Mouse (Mus musculus): ENCODE results near the gene Abhd12b.

Gene Abhd12b

DNA sequence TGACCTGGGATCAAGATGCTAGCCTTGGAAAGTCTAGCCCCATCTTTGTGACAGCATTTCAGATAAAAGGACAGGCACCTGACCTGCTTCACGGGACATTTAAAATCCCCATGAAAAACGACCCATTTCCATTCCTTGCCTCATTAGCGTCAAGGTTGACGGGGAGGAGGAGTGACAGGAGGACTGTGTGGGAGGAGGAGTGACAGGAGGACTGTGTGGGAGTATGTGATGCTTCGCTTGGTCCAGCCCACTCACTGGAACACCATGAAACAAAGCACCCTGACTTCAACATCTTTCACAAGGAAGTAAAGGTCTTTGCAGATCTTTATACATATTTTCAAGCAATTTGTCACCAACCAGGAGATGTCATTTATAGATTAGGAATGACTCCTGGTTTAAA, 54.3 kb downstream of the Abhd12b start:
- no peak for DNase-seq

GRCm38 (mm10) chr12:70212501-70212900, 58.6 kb downstream of the Abhd12b start:
- no peak for DNase-seq

GRCm38 (mm10) chr12:70213601-70214000, 59.7 kb downstream of the Abhd12b start:
- no peak for DNase-seq

GRCm38 (mm10) chr12:70214281-70214680, 60.3 kb downstream of the Abhd12b start:
- no peak for DNase-seq

DNA sequence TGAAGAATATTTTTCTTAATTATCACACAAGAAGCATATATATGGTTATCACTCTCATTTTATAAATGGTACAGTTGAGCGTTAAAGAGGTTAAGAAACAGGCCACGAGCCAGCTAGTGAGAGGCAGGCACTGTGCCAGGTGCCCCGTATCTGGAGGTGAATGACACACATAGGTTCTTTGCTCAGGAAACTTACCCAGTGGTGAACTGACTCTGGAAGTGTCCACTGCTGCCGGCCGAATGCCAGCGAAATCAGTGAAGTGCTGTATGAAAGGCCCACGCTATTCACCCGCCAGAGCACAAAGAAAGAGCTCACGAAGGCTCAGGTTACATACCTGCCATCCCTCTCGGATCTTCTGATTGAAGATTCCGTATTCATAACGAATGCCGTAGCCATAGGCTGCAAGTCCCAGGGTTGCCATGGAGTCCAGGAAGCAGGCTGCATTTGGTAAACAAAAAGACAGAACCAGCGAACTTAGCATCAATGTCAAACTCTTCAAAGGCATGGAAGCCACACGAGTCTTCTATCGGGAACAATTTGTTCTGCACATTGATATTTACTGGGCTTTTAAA, 62.4 kb downstream of the Abhd12b start:
- DNase-seq = no peak

GRCm38 (mm10) chr12:70218795-70219540, 65.0 kb downstream of the Abhd12b start:
- no peak for DNase-seq

GRCm38 (mm10) chr12:70221425-70221824, 67.5 kb downstream of the Abhd12b start:
- DNase-seq = no peak

DNA sequence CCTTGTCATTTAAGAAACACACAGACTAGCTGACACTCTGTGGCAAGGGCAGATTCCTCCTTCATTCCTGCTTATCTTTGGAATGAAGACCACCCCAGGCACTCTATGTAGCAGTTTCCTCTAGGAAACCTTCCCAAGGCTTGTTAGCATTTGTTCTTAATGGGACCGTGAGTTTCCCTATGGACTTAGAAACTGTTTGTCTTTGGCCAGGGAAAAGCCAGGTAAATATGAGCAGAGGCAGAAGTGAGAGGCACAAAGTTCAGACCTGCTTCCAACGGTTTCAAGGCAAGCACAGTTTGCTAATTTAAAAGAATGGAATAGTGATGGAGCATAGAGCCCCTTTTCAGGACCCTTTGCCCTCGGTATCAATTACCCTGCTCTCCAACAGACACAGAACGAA, 69.4 kb downstream of the Abhd12b start:
- DNase-seq = no peak

DNA sequence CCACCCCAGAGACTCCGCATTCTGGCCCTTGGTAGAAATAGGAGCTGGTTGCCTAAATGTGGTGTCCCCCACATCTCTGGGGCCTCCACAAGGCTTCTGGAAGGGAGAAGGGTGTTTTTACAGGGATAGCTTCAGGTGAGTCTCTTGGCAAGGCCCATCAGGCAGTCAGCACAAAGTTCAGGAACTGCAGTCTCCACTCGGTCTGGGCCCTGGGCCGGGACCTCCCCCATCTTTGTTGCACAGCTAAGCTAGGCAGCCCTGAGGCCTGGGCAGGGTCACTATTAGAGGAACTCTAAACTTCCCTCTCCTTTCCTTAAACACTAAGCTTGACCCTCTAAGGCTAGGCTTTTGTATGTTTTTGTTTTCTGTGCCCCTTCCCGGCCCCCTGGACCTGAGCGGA, 72.7 kb downstream of the Abhd12b start:
- no peak for DNase-seq

GRCm38 (mm10) chr12:70227121-70227932, 73.4 kb downstream of the Abhd12b start:
- no peak for DNase-seq

DNA sequence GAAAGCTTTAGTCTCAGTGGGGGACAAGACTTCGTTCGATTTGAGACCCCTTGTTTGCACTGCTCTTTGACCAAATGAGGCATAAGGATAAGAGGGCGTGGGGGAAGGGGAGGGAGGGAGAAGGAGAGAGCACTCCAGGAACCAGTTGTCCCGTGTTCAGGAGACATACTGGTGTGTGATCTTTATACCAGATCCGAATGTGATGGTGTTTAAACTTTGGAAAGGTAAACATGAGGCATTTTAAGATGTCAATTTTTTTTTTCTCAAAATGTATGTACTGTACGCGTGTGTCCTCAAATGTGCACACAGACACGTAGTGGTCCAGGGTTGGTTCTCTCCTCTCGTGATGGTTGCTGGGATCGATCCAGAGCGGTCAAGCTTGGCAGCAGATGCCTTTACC, 74.2 kb downstream of the Abhd12b start:
- no peak for DNase-seq

DNA sequence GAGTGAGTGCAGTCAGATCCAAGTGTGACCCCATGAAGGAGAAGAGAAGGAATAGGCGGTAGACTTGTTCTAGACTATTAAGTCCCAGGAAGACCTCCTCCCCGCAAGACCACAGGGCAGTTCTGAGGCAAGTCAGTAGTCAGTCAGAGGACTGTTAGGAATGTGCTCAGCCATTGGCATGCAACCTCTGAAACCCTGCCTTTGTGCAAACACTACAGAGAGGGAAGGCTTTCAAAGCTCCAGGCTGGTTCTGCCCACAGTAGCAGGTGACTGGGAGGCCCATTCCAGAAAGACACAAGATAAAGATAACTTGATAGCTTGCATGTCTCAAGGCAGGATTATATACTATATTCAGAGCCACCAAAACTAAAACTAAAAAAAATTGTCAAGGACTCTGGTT, 77.4 kb downstream of the Abhd12b start, which contains the start of gene Pygl:
Pygl (minus strand) TSS at position 195 of the 400 bp plus-strand sequence.
- no peak for DNase-seq

DNA sequence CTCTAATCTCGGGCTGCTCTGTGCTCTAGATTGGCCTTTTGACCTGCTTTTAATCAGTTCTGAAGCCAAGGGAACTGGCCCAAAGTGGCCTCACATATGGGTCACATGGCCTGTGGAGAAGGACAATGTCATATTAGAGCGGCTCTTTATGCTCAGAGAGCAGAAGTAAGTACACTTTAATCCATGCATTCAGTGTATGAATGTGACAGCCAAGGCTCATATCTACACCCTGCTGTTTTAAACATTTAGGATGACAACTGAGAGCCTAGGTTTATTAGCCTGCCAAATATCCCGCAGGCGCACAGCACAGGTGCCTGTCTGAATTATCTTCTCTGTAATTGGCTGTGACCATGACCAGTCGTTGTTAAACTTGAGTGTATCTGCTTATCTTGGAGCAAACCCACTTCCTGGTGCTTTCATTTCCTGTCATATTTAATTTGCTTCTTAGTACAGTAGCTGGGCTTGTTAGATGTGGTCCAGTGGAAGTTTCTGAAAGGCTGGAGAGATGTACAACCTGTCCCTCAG, 78.1 kb downstream of the Abhd12b start:
- no peak for DNase-seq

Data from cerebellum, adult 11 months (tissue).